Mouse (Mus musculus) CD4-positive helper T cell, adult 2 months (primary cell): ENCODE results near the gene Sirt2.

ENCODE experiments used
- DNase-seq: peaks from one replicate; pipeline ENCODE4 v3.0.0-alpha.2; 2012; ENCODE audit warnings: low read depth, missing footprints, low spot score

The Sirt2 gene

DNA sequence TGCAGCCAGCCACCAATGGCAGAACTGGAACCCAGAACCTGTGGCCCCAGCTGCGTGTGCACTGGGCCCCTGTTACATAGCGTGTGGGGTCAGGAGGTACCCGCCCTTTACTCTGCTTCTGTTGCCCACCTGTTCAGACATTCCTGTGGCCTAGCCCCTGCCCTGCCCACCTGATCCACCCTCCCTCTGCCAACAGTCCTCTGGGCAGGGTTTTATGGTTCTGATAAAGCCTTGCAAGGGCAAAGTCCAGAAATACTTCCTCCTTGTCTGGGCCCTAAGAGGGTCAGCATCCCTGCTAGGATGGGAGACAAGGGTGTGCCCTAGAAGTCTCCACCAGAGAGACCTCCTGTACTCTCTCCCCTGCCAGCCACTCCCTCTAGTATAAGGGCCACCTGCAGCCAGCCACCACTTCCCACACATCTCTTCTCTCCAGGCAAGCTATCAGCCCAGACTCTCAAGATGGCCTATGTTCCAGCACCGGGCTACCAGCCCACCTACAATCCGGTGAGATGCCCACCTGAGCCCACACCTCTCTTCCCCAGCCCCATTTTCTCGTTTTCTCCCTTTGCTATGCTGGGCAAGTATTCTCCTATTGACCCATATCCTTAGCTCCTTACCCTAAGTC lies 67.3 kb downstream of the Sirt2 start, which contains the start of gene Lgals4:
Lgals4 (plus strand) TSS at position 132 of the 625 bp plus-strand sequence.
- no peak for DNase-seq

DNA sequence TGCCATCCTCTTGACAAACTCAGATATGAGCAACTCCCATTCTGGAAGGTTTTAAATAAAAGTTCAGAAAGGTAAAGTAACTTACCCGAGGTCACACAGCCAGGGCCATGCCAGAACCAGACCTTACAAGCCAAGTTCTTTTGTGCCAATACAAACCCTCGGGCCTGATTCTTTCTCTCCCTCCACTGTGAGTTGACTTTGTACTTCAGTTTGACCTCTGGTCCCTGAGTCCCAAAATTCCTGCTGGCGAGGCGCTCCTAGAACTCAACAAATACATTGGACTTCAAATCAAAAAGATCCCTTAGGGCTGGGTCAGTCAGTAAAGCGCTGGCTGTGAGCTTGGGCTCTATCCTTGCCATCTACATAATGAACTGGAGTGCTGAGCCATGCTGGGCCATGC lies 70.4 kb downstream of the Sirt2 start:
- no peak for DNase-seq
